Mouse (Mus musculus) thymus, postnatal 14 days (tissue): ENCODE measurements around the gene Hapln4.

Experiments used
- DNase-seq: peaks from one replicate; pipeline ENCODE4 v3.0.0; 2021

The Hapln4 gene

DNA sequence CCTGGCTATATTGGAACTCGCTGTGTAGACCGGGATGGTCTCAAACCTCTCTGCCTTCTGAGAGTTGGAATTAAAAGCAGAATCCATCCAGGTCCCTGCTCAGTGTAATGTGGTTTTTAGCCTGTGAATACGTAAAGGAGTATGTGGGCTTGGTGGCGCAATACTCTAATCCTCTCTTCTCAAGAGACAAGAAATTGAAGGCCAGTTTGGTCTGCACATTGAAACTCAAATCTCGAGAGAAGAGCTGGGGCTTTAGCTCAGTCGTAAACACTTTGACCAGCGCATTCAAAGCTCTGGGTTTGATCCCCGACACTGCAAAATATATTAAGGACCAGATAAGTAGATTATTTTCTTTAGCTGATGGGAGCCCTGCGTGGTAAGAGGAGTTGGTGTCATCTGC lies 56.7 kb downstream of the Hapln4 start:
- no peak for DNase-seq
